11 mouse cellular contexts compared by ENCODE assay signal in the genomic region with DNA sequence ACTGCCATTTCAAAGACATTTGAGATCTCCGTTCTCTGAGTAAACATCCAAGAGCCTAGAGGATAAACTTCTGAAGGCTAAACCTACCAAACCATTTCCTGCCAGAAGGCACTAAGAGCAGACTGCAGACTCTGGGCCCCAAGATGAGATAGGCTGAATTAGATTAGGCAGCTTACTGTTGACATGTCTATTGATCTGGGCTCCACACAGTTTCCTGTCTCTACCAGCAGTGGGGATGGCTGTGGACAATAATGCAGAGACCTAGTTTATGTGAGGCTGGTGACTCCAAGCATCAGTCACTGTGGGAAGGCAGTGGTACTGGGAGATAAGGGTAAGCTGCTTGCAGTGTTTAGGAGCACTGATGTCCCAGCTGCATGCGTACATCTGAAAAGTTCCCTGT.
DNase-seq lines count a peak whose midpoint lies in the region; ATAC-seq and TF ChIP-seq lines count a peak whose summit lies in the region.
"Had no signal": no experiment of that assay in that cellular context is flagged by ENCODE, and none has a peak within 500 bp of the region (broad histone marks: within the 10 kb centered on the region; RNA-seq: fewer than 3 reads in every experiment).

No protein-coding gene starts in this region.

- H3K27ac ChIP-seq in heart, embryonic 16.5 days (ENCODE audit: low read length), result no peak overlapping the region
- no peak overlapping the region for H3K27ac ChIP-seq in lung, postnatal 0 days (ENCODE audit: low read length)
- H3K27ac ChIP-seq: hindbrain, embryonic 15.5 days had no signal

- H3K4me3 ChIP-seq in heart, embryonic 16.5 days (ENCODE audit: low read length), result no peak overlapping the region
- H3K4me3 ChIP-seq in lung, postnatal 0 days (ENCODE audit: low read depth, low read length), result no peak overlapping the region
- H3K4me3 ChIP-seq: hindbrain, embryonic 15.5 days had no signal

- no peaks in the 10 kb centered on the region for H3K36me3 ChIP-seq in heart, embryonic 16.5 days (ENCODE audit: control insufficient read depth, insufficient read depth)
- no peaks in the 10 kb centered on the region for H3K36me3 ChIP-seq in lung, postnatal 0 days (ENCODE audit: insufficient read depth, low read length)
- H3K36me3 ChIP-seq: hindbrain, embryonic 15.5 days had no signal

- peaks cover 14% of the 10 kb centered on the region for H3K4me1 ChIP-seq in heart, embryonic 16.5 days (ENCODE audit: control insufficient read depth, insufficient read depth, low read length)
- no peaks in the 10 kb centered on the region for H3K4me1 ChIP-seq in lung, postnatal 0 days (ENCODE audit: insufficient read depth, low read depth, low read length)

- H3K27me3 ChIP-seq in heart, embryonic 16.5 days (ENCODE audit: control insufficient read depth, insufficient read depth, low read length), result no peaks in the 10 kb centered on the region
- no peaks in the 10 kb centered on the region for H3K27me3 ChIP-seq in lung, postnatal 0 days (replicated peaks; ENCODE audit: insufficient read depth, low read length)
- H3K27me3 ChIP-seq: hindbrain, embryonic 15.5 days had no signal

- no peak for TF ChIP-seq CTCF in lung, postnatal 0 days (IDR thresholded peaks at IDR 0.05)

- TF ChIP-seq EP300 in lung, postnatal 0 days (IDR thresholded peaks at IDR 0.05), result peak; percentile 41; the same call in 1 of the 2 replicates

- DNase-seq in heart, adult 18-20 months, result no peak
- peak; percentile 14 for DNase-seq in induced T-regulatory cell, adult 2 months (ENCODE audit: low read depth)
- DNase-seq in lung, postnatal 0 days (ENCODE audit: low spot score), result peak; percentile 31
- DNase-seq in thymus, postnatal 14 days, result peak; percentile 38
- DNase-seq in left cerebral cortex, adult 9 months (ENCODE audit: low spot score in 2 of 2), result no peak
- DNase-seq in spleen, postnatal 10 days (ENCODE audit: low spot score in 2 of 2), result no peak
- DNase-seq in left cerebral cortex, postnatal 4 days, result no peak
- DNase-seq: cerebellum, adult 8-10 months had no signal

- intact Hi-C loops in left cerebral cortex, postnatal 4 days (cut with DNase I), result no loop called here

- H3K9me3 ChIP-seq in heart, embryonic 16.5 days (replicated peaks; ENCODE audit: control insufficient read depth, low read length), result no peaks in the 10 kb centered on the region
- no peaks in the 10 kb centered on the region for H3K9me3 ChIP-seq in lung, postnatal 0 days (ENCODE audit: low read length)
- H3K9me3 ChIP-seq: hindbrain, embryonic 15.5 days had no signal

- peak; percentile 70 for ATAC-seq in heart, embryonic 16.5 days (replicated peaks; ENCODE audit: extremely low read depth, insufficient read depth, low FRiP score)
- ATAC-seq in lung, postnatal 0 days, result peak; percentile 63
- ATAC-seq: forebrain, embryonic 16.5 days had no signal

- WGBS in heart, embryonic 16.5 days, result 46% methylated on average over 2 of the region's 2 CpGs
- WGBS in lung, postnatal 0 days, result 48% methylated on average over 2 of the region's 2 CpGs

- H3K4me2 ChIP-seq in heart, embryonic 16.5 days (ENCODE audit: low read depth, low read length), result no peak overlapping the region
- H3K4me2 ChIP-seq in lung, postnatal 0 days (replicated peaks; ENCODE audit: low read depth, low read length), result no peak overlapping the region
- H3K4me2 ChIP-seq: hindbrain, embryonic 15.5 days had no signal

- no peak overlapping the region for H3K9ac ChIP-seq in heart, embryonic 16.5 days (ENCODE audit: low read length)
- H3K9ac ChIP-seq in lung, postnatal 0 days (replicated peaks; ENCODE audit: low read depth), result no peak overlapping the region
- H3K9ac ChIP-seq: hindbrain, embryonic 15.5 days had no signal

Comparison
In these comparisons a context has a peak if more than half of its experiments do, and no peak if none do; other contexts are left out.
1. DNase-seq: peak in induced T-regulatory cell, adult 2 months (single experiment), lung, postnatal 0 days (single experiment) and thymus, postnatal 14 days (single experiment); none in heart, adult 18-20 months (0 of 2), left cerebral cortex, adult 9 months (0 of 2), spleen, postnatal 10 days (0 of 2) and left cerebral cortex, postnatal 4 days (single experiment).